In the genomic region with DNA sequence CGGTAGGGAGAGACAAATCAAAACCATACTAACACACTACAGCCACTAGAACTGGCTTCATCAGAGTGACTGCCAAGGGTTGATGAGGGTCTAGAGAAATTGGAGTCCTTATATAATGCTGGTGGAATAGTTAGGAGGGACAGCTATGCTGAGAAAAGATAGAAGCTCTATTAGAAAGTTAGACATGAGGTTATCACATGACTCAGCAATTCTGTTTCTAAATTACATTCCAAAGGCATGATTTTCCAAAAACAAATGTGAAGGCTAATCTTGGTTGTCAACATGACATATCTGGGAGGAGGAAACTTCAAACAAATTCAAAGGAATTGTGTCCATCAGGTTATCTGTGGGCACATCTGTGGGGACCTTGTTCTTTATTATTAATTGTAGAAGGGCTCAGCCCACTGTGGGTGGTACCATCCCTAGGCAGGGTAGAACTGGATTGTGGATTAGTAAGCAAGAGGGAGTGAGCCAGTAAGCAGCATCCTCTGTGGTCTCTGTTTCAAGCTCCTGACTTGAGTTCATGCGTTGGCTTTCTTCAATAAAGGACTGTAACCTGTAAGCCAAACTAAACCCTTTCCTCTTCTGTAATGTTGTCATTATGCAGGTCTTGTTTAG, we compare ENCODE assay signal across 26 mouse cellular contexts. TPM values are rescaled to one million over a fixed set of nuclear protein-coding genes. Genes with fewer than 3 reads are reported as not detected.
DNase-seq lines count a peak whose midpoint lies in the region; ATAC-seq lines count a peak whose summit lies in the region.
"Had no signal": no experiment of that assay in that cellular context is flagged by ENCODE, and none has a peak within 500 bp of the region (broad histone marks: within the 10 kb centered on the region; RNA-seq: fewer than 3 reads in every experiment).

No protein-coding gene starts in this region.

- 66% methylated on average over 2 of the region's 2 CpGs for WGBS in liver, embryonic 11.5 days
- 78% methylated on average over 2 of the region's 2 CpGs for WGBS in hindbrain, embryonic 14.5 days
- WGBS in forebrain, embryonic 15.5 days = 82% methylated on average over 2 of the region's 2 CpGs

- H3K27ac ChIP-seq in liver, embryonic 11.5 days (ENCODE audit: low read depth, low read length) = peak overlapping the region; percentile 26; the same call in 1 of the 2 replicates
- no peak overlapping the region for H3K27ac ChIP-seq in hindbrain, embryonic 14.5 days
- H3K27ac ChIP-seq in forebrain, embryonic 15.5 days (replicated peaks) = no peak overlapping the region
- H3K27ac ChIP-seq: embryonic facial prominence, embryonic 12.5 days; forebrain, embryonic 10.5 days; heart, embryonic 15.5 days; hindbrain, embryonic 10.5 days; kidney, embryonic 15.5 days; midbrain, embryonic 12.5 days had no signal

- peak; percentile 27 to 78 for DNase-seq in adrenal gland, adult (ENCODE audit: inconsistent age in 2 of 2, low spot score in 1 of 2)
- no peak for DNase-seq in adrenal gland, postnatal 4 days (ENCODE audit: low spot score in 2 of 2)
- peak; percentile 61 for DNase-seq in c-Kit-negative CD71-positive TER-119-positive erythroid progenitor cells, embryonic 14.5 days (ENCODE audit: low read depth, low spot score)
- no peak for DNase-seq in liver, embryonic 11.5 days (ENCODE audit: low spot score)
- DNase-seq in right cerebral cortex, postnatal 36 days (ENCODE audit: low spot score in 2 of 2) = no peak
- no peak for DNase-seq in hindbrain, embryonic 14.5 days (ENCODE audit: low spot score)
- no peak for DNase-seq in heart, adult 9 months (ENCODE audit: low spot score in 2 of 2)
- DNase-seq: cerebellum, adult 2 months; gastrocnemius, postnatal 10 days; heart, adult 18-20 months; left cerebral cortex, postnatal 4 days; lung, adult 2 months; lung, postnatal 36 days; retina, postnatal 1 day; thymus, adult 18-20 months had no signal

- H3K36me3 ChIP-seq in liver, embryonic 11.5 days (ENCODE audit: control insufficient read depth, insufficient read depth, low read length) = no peaks in the 10 kb centered on the region
- no peaks in the 10 kb centered on the region for H3K36me3 ChIP-seq in hindbrain, embryonic 14.5 days (replicated peaks; ENCODE audit: control insufficient read depth, insufficient read depth)
- H3K36me3 ChIP-seq in forebrain, embryonic 15.5 days = no peaks in the 10 kb centered on the region
- H3K36me3 ChIP-seq: embryonic facial prominence, embryonic 12.5 days; forebrain, embryonic 10.5 days; heart, embryonic 15.5 days; hindbrain, embryonic 10.5 days; kidney, embryonic 15.5 days; midbrain, embryonic 12.5 days had no signal

- no peak overlapping the region for H3K4me2 ChIP-seq in liver, embryonic 11.5 days
- H3K4me2 ChIP-seq in hindbrain, embryonic 14.5 days (replicated peaks) = no peak overlapping the region
- no peak overlapping the region for H3K4me2 ChIP-seq in forebrain, embryonic 15.5 days (replicated peaks)
- H3K4me2 ChIP-seq: embryonic facial prominence, embryonic 12.5 days; heart, embryonic 15.5 days; kidney, embryonic 15.5 days; midbrain, embryonic 12.5 days had no signal

- no peak overlapping the region for H3K9ac ChIP-seq in liver, embryonic 11.5 days (ENCODE audit: low read depth, low read length)
- no peak overlapping the region for H3K9ac ChIP-seq in hindbrain, embryonic 14.5 days
- H3K9ac ChIP-seq in forebrain, embryonic 15.5 days (replicated peaks) = no peak overlapping the region
- H3K9ac ChIP-seq: embryonic facial prominence, embryonic 12.5 days; heart, embryonic 15.5 days; kidney, embryonic 15.5 days; midbrain, embryonic 12.5 days had no signal

- H3K4me3 ChIP-seq in liver, embryonic 11.5 days (ENCODE audit: low read depth, low read length) = no peak overlapping the region
- H3K4me3 ChIP-seq in hindbrain, embryonic 14.5 days (replicated peaks; ENCODE audit: low read length) = no peak overlapping the region
- no peak overlapping the region for H3K4me3 ChIP-seq in forebrain, embryonic 15.5 days
- H3K4me3 ChIP-seq: embryonic facial prominence, embryonic 12.5 days; forebrain, embryonic 10.5 days; heart, embryonic 15.5 days; hindbrain, embryonic 10.5 days; kidney, embryonic 15.5 days; midbrain, embryonic 12.5 days; myocyte had no signal

- no peak for ATAC-seq in liver, embryonic 11.5 days (replicated peaks; ENCODE audit: low FRiP score)
- ATAC-seq in hindbrain, embryonic 14.5 days (ENCODE audit: low FRiP score) = no peak
- no peak for ATAC-seq in forebrain, embryonic 15.5 days (replicated peaks)

- H3K9me3 ChIP-seq in liver, embryonic 11.5 days (ENCODE audit: control insufficient read depth, low read length) = no peaks in the 10 kb centered on the region
- H3K9me3 ChIP-seq in hindbrain, embryonic 14.5 days (ENCODE audit: control insufficient read depth, low read length) = no peaks in the 10 kb centered on the region
- H3K9me3 ChIP-seq in forebrain, embryonic 15.5 days = no peaks in the 10 kb centered on the region
- H3K9me3 ChIP-seq: embryonic facial prominence, embryonic 12.5 days; forebrain, embryonic 10.5 days; heart, embryonic 15.5 days; hindbrain, embryonic 10.5 days; kidney, embryonic 15.5 days; midbrain, embryonic 12.5 days had no signal

- peaks cover 20% of the 10 kb centered on the region for H3K4me1 ChIP-seq in liver, embryonic 11.5 days (replicated peaks; ENCODE audit: control insufficient read depth, insufficient read depth, low read length)
- no peaks in the 10 kb centered on the region for H3K4me1 ChIP-seq in hindbrain, embryonic 14.5 days (replicated peaks; ENCODE audit: control insufficient read depth, insufficient read depth, low read length)
- H3K4me1 ChIP-seq in forebrain, embryonic 15.5 days = no peaks in the 10 kb centered on the region
- H3K4me1 ChIP-seq: embryonic facial prominence, embryonic 12.5 days; forebrain, embryonic 10.5 days; hindbrain, embryonic 10.5 days had no signal

- no peaks in the 10 kb centered on the region for H3K27me3 ChIP-seq in liver, embryonic 11.5 days (replicated peaks; ENCODE audit: control insufficient read depth, insufficient read depth, low read length)
- H3K27me3 ChIP-seq in hindbrain, embryonic 14.5 days (ENCODE audit: control insufficient read depth, insufficient read depth, low read length) = no peaks in the 10 kb centered on the region
- no peaks in the 10 kb centered on the region for H3K27me3 ChIP-seq in forebrain, embryonic 15.5 days
- H3K27me3 ChIP-seq: CH12.LX; embryonic facial prominence, embryonic 12.5 days; heart, embryonic 15.5 days; kidney, embryonic 15.5 days; midbrain, embryonic 12.5 days had no signal

RNA-seq across cellular contexts. Expression of a gene that starts 10.4 kb away (rescaled TPM):
- total RNA-seq in adrenal gland, postnatal 4 days (2021) = not detected
- not detected in 2 replicates for polyA plus RNA-seq in liver, embryonic 11.5 days (2014; fragmentation: Nextera tagmentation; extraction: Ambion mirVana)
- polyA plus RNA-seq in hindbrain, embryonic 14.5 days (2014; fragmentation: Nextera tagmentation; extraction: Ambion mirVana) = not detected in 2 replicates
- not detected in 2 replicates for polyA plus RNA-seq in forebrain, embryonic 15.5 days (2015; fragmentation: Nextera tagmentation; extraction: Ambion mirVana)
- total RNA-seq: CH12.LX; left cerebral cortex, postnatal 4 days; neutrophil, adult 5-6 weeks had no signal
- polyA plus RNA-seq: cerebellum, adult 2 months; embryonic facial prominence, embryonic 12.5 days; forebrain, embryonic 10.5 days; hindbrain, embryonic 10.5 days; intestine, embryonic 14.5 days; kidney, embryonic 15.5 days; lung, adult 2 months; midbrain, embryonic 12.5 days; myocyte had no signal

Comparison
In these comparisons a context has a peak if more than half of its experiments do, and no peak if none do; other contexts are left out.
1. DNase-seq: peak in adrenal gland, adult (2 of 2) and c-Kit-negative CD71-positive TER-119-positive erythroid progenitor cells, embryonic 14.5 days (single experiment); none in adrenal gland, postnatal 4 days (0 of 2), liver, embryonic 11.5 days (single experiment), right cerebral cortex, postnatal 36 days (0 of 2), hindbrain, embryonic 14.5 days (single experiment) and heart, adult 9 months (0 of 2).